Mouse (Mus musculus): ENCODE data around the gene Hnrnpll.

- TF ChIP-seq CTCF (IDR thresholded peaks at IDR 0.05; ENCODE audit: extremely low read depth, insufficient read depth, low read length) (no peak), POLR2A (IDR thresholded peaks at IDR 0.05; ENCODE audit: extremely low read depth, insufficient read depth, low read length) (no peak)
Measured at GRCm38 (mm10) chr17:80020495-80020894, 41.6 kb downstream of the Hnrnpll start.

Data from cortical plate, adult 2 months (tissue).